Mouse (Mus musculus): Measurements from ENCODE around the gene C9orf72. TPM values are rescaled to one million over a fixed set of nuclear protein-coding genes. Genes with fewer than 3 reads are reported as not detected.

Gene C9orf72
- polyA plus RNA-seq, 1 experiment = 35.8 TPM

DNA sequence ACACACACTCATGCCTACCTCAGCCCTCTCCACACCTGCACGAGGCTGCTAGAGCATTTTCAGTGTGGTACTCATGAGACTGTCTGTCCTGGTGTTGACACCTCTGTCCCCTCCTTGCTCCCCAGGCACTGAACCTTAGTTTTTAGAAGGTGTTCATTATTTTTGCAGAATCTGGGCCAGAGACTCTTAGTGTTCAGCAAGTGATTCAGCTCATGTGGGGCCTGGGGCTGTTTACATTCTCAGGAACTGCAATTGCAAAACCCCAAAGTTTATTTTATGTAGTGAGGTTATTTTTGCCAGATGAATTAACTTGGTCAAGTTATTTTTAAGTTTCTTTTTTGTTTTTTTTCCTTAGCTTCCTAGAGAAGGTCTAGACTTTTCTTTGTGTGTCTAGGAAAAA lies 52.4 kb downstream of the C9orf72 start:
- Histone ChIP-seq H3K27ac (ENCODE audit: insufficient read depth, low read length) (no peak overlapping the region), H3K4me3 (replicated peaks; ENCODE audit: insufficient read depth, low read depth, low read length) (no peak overlapping the region), H3K27me3 (ENCODE audit: control insufficient read depth, insufficient read depth, low read length) (no peaks in the 10 kb centered on the region), H3K4me1 (ENCODE audit: control insufficient read depth, insufficient read depth, low read length) (no peaks in the 10 kb centered on the region)
- WGBS = 72% methylated on average over 1 of the region's 1 CpGs
- TF ChIP-seq POLR2A (IDR thresholded peaks at IDR 0.05; ENCODE audit: borderline replicate concordance, insufficient read depth, low read length) (no peak), CTCF (IDR thresholded peaks at IDR 0.05; ENCODE audit: borderline replicate concordance, insufficient read depth, low read depth, low read length) (no peak)
- DNase-seq = no peak

DNA sequence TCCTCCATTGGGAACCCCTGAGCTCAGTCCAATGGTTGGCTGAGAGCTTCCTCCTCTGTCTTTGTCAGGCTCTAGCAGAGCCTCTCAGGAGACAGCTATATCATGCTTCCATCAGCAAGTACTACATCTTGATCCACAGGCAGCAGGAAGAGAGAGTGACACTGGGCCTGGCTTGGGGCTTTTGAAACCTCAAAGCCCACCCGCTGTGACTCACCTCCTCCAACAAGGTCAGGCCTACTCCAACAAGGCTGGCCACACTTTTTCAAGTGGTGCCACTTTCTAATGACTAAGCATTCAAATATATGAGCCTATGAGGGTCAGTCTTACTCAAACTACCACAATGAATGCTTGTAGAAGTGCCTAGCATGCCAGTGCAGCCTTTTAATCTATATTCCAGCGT lies 53.5 kb downstream of the C9orf72 start:
- TF ChIP-seq POLR2A (IDR thresholded peaks at IDR 0.05; ENCODE audit: borderline replicate concordance, insufficient read depth, low read length) = no peak
- no peak for TF ChIP-seq CTCF (IDR thresholded peaks at IDR 0.05; ENCODE audit: borderline replicate concordance, insufficient read depth, low read depth, low read length)
- WGBS = 92% methylated on average over 2 of the region's 2 CpGs
- H3K4me1 ChIP-seq (ENCODE audit: control insufficient read depth, insufficient read depth, low read length) = no peaks in the 10 kb centered on the region
- H3K27ac ChIP-seq (ENCODE audit: insufficient read depth, low read length) = no peak overlapping the region
- H3K4me3 ChIP-seq (replicated peaks; ENCODE audit: insufficient read depth, low read depth, low read length) = no peak overlapping the region
- no peak for DNase-seq
- H3K27me3 ChIP-seq (ENCODE audit: control insufficient read depth, insufficient read depth, low read length) = no peaks in the 10 kb centered on the region

DNA sequence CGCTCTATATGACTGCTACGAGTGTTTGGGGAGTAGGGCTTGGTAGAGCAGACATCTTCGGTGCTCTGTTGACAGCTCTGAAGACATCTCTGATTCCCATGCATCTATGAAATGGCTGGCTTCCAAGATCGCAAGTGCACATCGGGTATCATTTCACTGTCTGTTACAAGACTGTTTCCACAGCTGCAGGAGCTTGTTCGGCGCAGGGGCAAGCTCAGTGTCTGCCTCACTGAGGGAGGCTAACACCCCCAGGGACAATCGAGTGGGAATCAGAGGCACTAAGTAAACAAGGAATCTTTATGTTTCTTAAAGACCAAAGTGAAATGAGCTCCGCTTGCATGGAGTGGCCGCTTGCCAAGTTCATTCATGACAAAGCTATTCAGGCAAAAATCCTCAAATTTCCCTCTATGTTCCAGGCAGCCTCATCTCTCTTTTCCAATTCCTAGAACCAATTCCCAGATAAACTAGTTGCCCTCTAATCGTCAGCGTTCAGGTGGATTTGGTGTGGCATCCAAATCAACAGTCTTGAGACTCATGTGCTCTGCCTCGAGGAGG lies 56.3 kb downstream of the C9orf72 start:
- no peaks in the 10 kb centered on the region for H3K27me3 ChIP-seq (ENCODE audit: control insufficient read depth, insufficient read depth, low read length)
- H3K4me1 ChIP-seq (ENCODE audit: control insufficient read depth, insufficient read depth, low read length) = no peaks in the 10 kb centered on the region
- DNase-seq = no peak
- TF ChIP-seq CTCF (IDR thresholded peaks at IDR 0.05; ENCODE audit: borderline replicate concordance, insufficient read depth, low read depth, low read length) (no peak), POLR2A (IDR thresholded peaks at IDR 0.05; ENCODE audit: borderline replicate concordance, insufficient read depth, low read length) (no peak)
- H3K4me3 ChIP-seq (replicated peaks; ENCODE audit: insufficient read depth, low read depth, low read length) = no peak overlapping the region
- WGBS = 16% methylated on average over 13 of the region's 13 CpGs
- H3K27ac ChIP-seq (ENCODE audit: insufficient read depth, low read length) = no peak overlapping the region

GRCm38 (mm10) chr4:35167855-35168254 lies 58.1 kb downstream of the C9orf72 start:
- H3K27ac ChIP-seq (ENCODE audit: insufficient read depth, low read length) = no peak overlapping the region
- no peak for TF ChIP-seq POLR2A (IDR thresholded peaks at IDR 0.05; ENCODE audit: borderline replicate concordance, insufficient read depth, low read length)
- TF ChIP-seq CTCF (IDR thresholded peaks at IDR 0.05; ENCODE audit: borderline replicate concordance, insufficient read depth, low read depth, low read length) = no peak
- H3K4me1 ChIP-seq (ENCODE audit: control insufficient read depth, insufficient read depth, low read length) = no peaks in the 10 kb centered on the region
- no peaks in the 10 kb centered on the region for H3K27me3 ChIP-seq (ENCODE audit: control insufficient read depth, insufficient read depth, low read length)
- no peak overlapping the region for H3K4me3 ChIP-seq (replicated peaks; ENCODE audit: insufficient read depth, low read depth, low read length)
- 86% methylated on average over 5 of the region's 5 CpGs for WGBS
- DNase-seq = no peak

- H3K4me3 ChIP-seq (replicated peaks; ENCODE audit: insufficient read depth, low read depth, low read length) = no peak overlapping the region
- H3K27me3 ChIP-seq (ENCODE audit: control insufficient read depth, insufficient read depth, low read length) = no peaks in the 10 kb centered on the region
- WGBS = 81% methylated on average over 3 of the region's 3 CpGs
- no peak for TF ChIP-seq POLR2A (IDR thresholded peaks at IDR 0.05; ENCODE audit: borderline replicate concordance, insufficient read depth, low read length)
- TF ChIP-seq CTCF (IDR thresholded peaks at IDR 0.05; ENCODE audit: borderline replicate concordance, insufficient read depth, low read depth, low read length) = no peak
- no peak overlapping the region for H3K27ac ChIP-seq (ENCODE audit: insufficient read depth, low read length)
- DNase-seq = no peak
- no peaks in the 10 kb centered on the region for H3K4me1 ChIP-seq (ENCODE audit: control insufficient read depth, insufficient read depth, low read length)
Observed at GRCm38 (mm10) chr4:35165947-35166346, 60.0 kb downstream of the C9orf72 start.

DNA sequence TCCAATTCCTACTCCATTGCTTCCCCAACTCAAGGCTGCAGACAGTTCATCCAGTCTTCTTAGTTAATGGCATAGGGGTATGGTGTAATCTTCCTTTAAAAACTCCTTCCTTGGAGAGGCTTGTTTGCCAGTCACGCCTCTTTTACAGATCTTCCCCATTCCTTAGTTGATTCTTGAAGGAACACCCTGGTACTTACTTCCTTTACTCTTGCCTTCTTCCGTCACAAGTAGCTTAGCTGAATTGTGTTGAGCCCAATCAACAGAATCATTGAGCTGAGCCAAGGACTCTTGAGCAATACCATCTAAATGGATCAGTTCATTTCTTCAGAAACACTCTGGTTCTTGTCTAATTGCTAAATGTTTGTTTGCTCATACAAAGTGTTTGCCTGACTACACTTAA lies 60.7 kb downstream of the C9orf72 start:
- Histone ChIP-seq H3K4me1 (ENCODE audit: control insufficient read depth, insufficient read depth, low read length) (no peaks in the 10 kb centered on the region), H3K27me3 (ENCODE audit: control insufficient read depth, insufficient read depth, low read length) (no peaks in the 10 kb centered on the region), H3K4me3 (replicated peaks; ENCODE audit: insufficient read depth, low read depth, low read length) (no peak overlapping the region), H3K27ac (ENCODE audit: insufficient read depth, low read length) (no peak overlapping the region)
- TF ChIP-seq POLR2A (IDR thresholded peaks at IDR 0.05; ENCODE audit: borderline replicate concordance, insufficient read depth, low read length) (no peak), CTCF (IDR thresholded peaks at IDR 0.05; ENCODE audit: borderline replicate concordance, insufficient read depth, low read depth, low read length) (no peak)
- no peak for DNase-seq
- whole genome bisulfite sequencing = 91% methylated on average over 2 of the region's 2 CpGs

GRCm38 (mm10) chr4:35157815-35158214 lies 68.2 kb downstream of the C9orf72 start:
- Histone ChIP-seq H3K27ac (ENCODE audit: insufficient read depth, low read length) (no peak overlapping the region), H3K4me1 (ENCODE audit: control insufficient read depth, insufficient read depth, low read length) (no peaks in the 10 kb centered on the region), H3K4me3 (replicated peaks; ENCODE audit: insufficient read depth, low read depth, low read length) (no peak overlapping the region), H3K27me3 (ENCODE audit: control insufficient read depth, insufficient read depth, low read length) (no peaks in the 10 kb centered on the region; the same call in 1 of the 2 replicates)
- DNase-seq = no peak
- TF ChIP-seq POLR2A (IDR thresholded peaks at IDR 0.05; ENCODE audit: borderline replicate concordance, insufficient read depth, low read length) (no peak), CTCF (IDR thresholded peaks at IDR 0.05; ENCODE audit: borderline replicate concordance, insufficient read depth, low read depth, low read length) (no peak)
- WGBS = 71% methylated on average over 11 of the region's 11 CpGs

- WGBS = under 1% methylated on average over 50 of the region's 50 CpGs
Observed at GRCm38 (mm10) chr4:35156751-35157611, 69.0 kb downstream of the C9orf72 start, which contains the start of gene Mob3b. Gene Mob3b (minus strand): TSS chr4:35157484.

More at GRCm38 (mm10) chr4:35156751-35157611, 69.0 kb downstream of the C9orf72 start, which contains the start of gene Mob3b:
- DNase-seq = peak; percentile 67 to 77
- peak; percentile 71 for TF ChIP-seq CTCF (IDR thresholded peaks at IDR 0.05; ENCODE audit: borderline replicate concordance, insufficient read depth, low read depth, low read length)
- no peak for TF ChIP-seq POLR2A (IDR thresholded peaks at IDR 0.05; ENCODE audit: borderline replicate concordance, insufficient read depth, low read length)
- Histone ChIP-seq H3K4me1 (ENCODE audit: control insufficient read depth, insufficient read depth, low read length) (no peaks in the 10 kb centered on the region), H3K27me3 (ENCODE audit: control insufficient read depth, insufficient read depth, low read length) (no peaks in the 10 kb centered on the region; the same call in 1 of the 2 replicates), H3K4me3 (replicated peaks; ENCODE audit: insufficient read depth, low read depth, low read length) (peak within 1 kb of the TSS; percentile 52), H3K27ac (ENCODE audit: insufficient read depth, low read length) (peak within 1 kb of the TSS; percentile 32; the same call in 1 of the 2 replicates)

All from cerebellum, adult 2 months (tissue).